Mouse (Mus musculus): ENCODE data around the gene Pld2. TPM values are rescaled to one million over a fixed set of nuclear protein-coding genes. Genes with fewer than 3 reads are reported as not detected.
A peak's percentile ranks its signal among the peaks of the same experiment; 100 is the strongest.

Pld2 gene
- 3.3 and 3.8 TPM in 2 replicates for total RNA-seq (2014; rRNA removed)
- 6.4 and 9.5 TPM in 2 replicates for polyA plus RNA-seq (2012; rRNA removed)

GRCm38 (mm10) chr11:70539877-70540587, at the start of gene Pld2:
TSS of gene Pld2 (plus strand) at chr11:70540064.
- 0 out of 2 replicates have a peak within 1 kb of the TSS, but pooled peaks have one; percentile 17 for H3K27ac ChIP-seq (replicated peaks; ENCODE audit: insufficient read depth, low read depth, low read length)
- TF ChIP-seq POLR2A (IDR thresholded peaks at IDR 0.05; ENCODE audit: extremely low read depth, insufficient read depth, low read length), result peak; percentile 51; the same call in 1 of the 2 replicates
- TF ChIP-seq CTCF (IDR thresholded peaks at IDR 0.05; ENCODE audit: low read depth, low read length), result peak; percentile 82
- H3K4me1 ChIP-seq (ENCODE audit: control insufficient read depth, insufficient read depth, low read length), result peaks cover 4% of the 10 kb centered on the region; the same call in 1 of the 2 replicates
- peak within 1 kb of the TSS; percentile 75 for H3K4me3 ChIP-seq (ENCODE audit: insufficient read depth, low read depth, low read length)
- peak; percentile 83 for DNase-seq (ENCODE audit: extremely low read depth, low read depth, low spot score)
- H3K9ac ChIP-seq (ENCODE audit: low read depth, low read length), result peak within 1 kb of the TSS; percentile 74
- under 1% methylated on average over 64 of the region's 65 CpGs for WGBS
- H3K79me2 ChIP-seq (ENCODE audit: control insufficient read depth, insufficient read depth, low read length), result no peaks in the 10 kb centered on the region
- H3K36me3 ChIP-seq (ENCODE audit: control insufficient read depth, insufficient read depth, low read length), result no peaks in the 10 kb centered on the region
- H3K27me3 ChIP-seq (ENCODE audit: control insufficient read depth, insufficient read depth, low read length), result no peaks in the 10 kb centered on the region

- Histone ChIP-seq H3K27ac (replicated peaks; ENCODE audit: insufficient read depth, low read depth, low read length) (no peak overlapping the region), H3K4me1 (ENCODE audit: control insufficient read depth, insufficient read depth, low read length) (peaks cover 14% of the 10 kb centered on the region), H3K27me3 (ENCODE audit: control insufficient read depth, insufficient read depth, low read length) (no peaks in the 10 kb centered on the region), H3K9ac (ENCODE audit: low read depth, low read length) (no peak overlapping the region), H3K36me3 (ENCODE audit: control insufficient read depth, insufficient read depth, low read length) (no peaks in the 10 kb centered on the region), H3K79me2 (ENCODE audit: control insufficient read depth, insufficient read depth, low read length) (no peaks in the 10 kb centered on the region), H3K4me3 (ENCODE audit: insufficient read depth, low read depth, low read length) (no peak overlapping the region)
- WGBS, result 69% methylated on average over 14 of the region's 14 CpGs
- DNase-seq (ENCODE audit: extremely low read depth, low read depth, low spot score), result no peak
- TF ChIP-seq CTCF (IDR thresholded peaks at IDR 0.05; ENCODE audit: low read depth, low read length) (peak; percentile 17; the same call in 1 of the 2 replicates), POLR2A (IDR thresholded peaks at IDR 0.05; ENCODE audit: extremely low read depth, insufficient read depth, low read length) (no peak)
Observed at GRCm38 (mm10) chr11:70499566-70500475, 40.0 kb upstream of the Pld2 start.

- Histone ChIP-seq H3K36me3 (ENCODE audit: control insufficient read depth, insufficient read depth, low read length) (no peaks in the 10 kb centered on the region), H3K4me1 (ENCODE audit: control insufficient read depth, insufficient read depth, low read length) (peaks cover 14% of the 10 kb centered on the region), H3K27me3 (ENCODE audit: control insufficient read depth, insufficient read depth, low read length) (no peaks in the 10 kb centered on the region), H3K27ac (replicated peaks; ENCODE audit: insufficient read depth, low read depth, low read length) (no peak overlapping the region), H3K9ac (ENCODE audit: low read depth, low read length) (no peak overlapping the region), H3K4me3 (ENCODE audit: insufficient read depth, low read depth, low read length) (no peak overlapping the region), H3K79me2 (ENCODE audit: control insufficient read depth, insufficient read depth, low read length) (no peaks in the 10 kb centered on the region)
- DNase-seq (ENCODE audit: extremely low read depth, low read depth, low spot score), result peak; percentile 58
- WGBS, result 90% methylated on average over 1 of the region's 1 CpGs
- no peak for TF ChIP-seq CTCF (IDR thresholded peaks at IDR 0.05; ENCODE audit: low read depth, low read length)
- TF ChIP-seq POLR2A (IDR thresholded peaks at IDR 0.05; ENCODE audit: extremely low read depth, insufficient read depth, low read length), result no peak
Observed at GRCm38 (mm10) chr11:70500476-70500812, 39.4 kb upstream of the Pld2 start.

GRCm38 (mm10) chr11:70502018-70502417, 37.8 kb upstream of the Pld2 start:
- peak; percentile 85 for DNase-seq (ENCODE audit: extremely low read depth, low read depth, low spot score)
- peak overlapping the region; percentile 45; the same call in 1 of the 2 replicates for H3K27ac ChIP-seq (replicated peaks; ENCODE audit: insufficient read depth, low read depth, low read length)
- peaks cover 16% of the 10 kb centered on the region for H3K4me1 ChIP-seq (ENCODE audit: control insufficient read depth, insufficient read depth, low read length)
- 12% methylated on average over 3 of the region's 3 CpGs for WGBS
- no peak for TF ChIP-seq POLR2A (IDR thresholded peaks at IDR 0.05; ENCODE audit: extremely low read depth, insufficient read depth, low read length)
- no peak for TF ChIP-seq CTCF (IDR thresholded peaks at IDR 0.05; ENCODE audit: low read depth, low read length)
- no peaks in the 10 kb centered on the region for H3K36me3 ChIP-seq (ENCODE audit: control insufficient read depth, insufficient read depth, low read length)
- H3K9ac ChIP-seq (ENCODE audit: low read depth, low read length), result no peak overlapping the region
- H3K4me3 ChIP-seq (ENCODE audit: insufficient read depth, low read depth, low read length), result no peak overlapping the region
- no peaks in the 10 kb centered on the region for H3K79me2 ChIP-seq (ENCODE audit: control insufficient read depth, insufficient read depth, low read length)
- H3K27me3 ChIP-seq (ENCODE audit: control insufficient read depth, insufficient read depth, low read length), result no peaks in the 10 kb centered on the region

GRCm38 (mm10) chr11:70504970-70505369, 34.9 kb upstream of the Pld2 start, which contains the start of gene Tm4sf5:
TSS of gene Tm4sf5 (plus strand) at chr11:70505244.
- no peak for DNase-seq (ENCODE audit: extremely low read depth, low read depth, low spot score)
- Histone ChIP-seq H3K4me3 (ENCODE audit: insufficient read depth, low read depth, low read length) (no peak within 1 kb of the TSS), H3K9ac (ENCODE audit: low read depth, low read length) (no peak within 1 kb of the TSS), H3K79me2 (ENCODE audit: control insufficient read depth, insufficient read depth, low read length) (no peaks in the 10 kb centered on the region), H3K4me1 (ENCODE audit: control insufficient read depth, insufficient read depth, low read length) (peaks cover 16% of the 10 kb centered on the region), H3K36me3 (ENCODE audit: control insufficient read depth, insufficient read depth, low read length) (no peaks in the 10 kb centered on the region), H3K27me3 (ENCODE audit: control insufficient read depth, insufficient read depth, low read length) (no peaks in the 10 kb centered on the region), H3K27ac (replicated peaks; ENCODE audit: insufficient read depth, low read depth, low read length) (no peak within 1 kb of the TSS)
- no peak for TF ChIP-seq CTCF (IDR thresholded peaks at IDR 0.05; ENCODE audit: low read depth, low read length)
- no peak for TF ChIP-seq POLR2A (IDR thresholded peaks at IDR 0.05; ENCODE audit: extremely low read depth, insufficient read depth, low read length)
- WGBS, result 84% methylated on average over 9 of the region's 9 CpGs
